Mouse (Mus musculus): Measurements from ENCODE around the gene Hpca.

DNA sequence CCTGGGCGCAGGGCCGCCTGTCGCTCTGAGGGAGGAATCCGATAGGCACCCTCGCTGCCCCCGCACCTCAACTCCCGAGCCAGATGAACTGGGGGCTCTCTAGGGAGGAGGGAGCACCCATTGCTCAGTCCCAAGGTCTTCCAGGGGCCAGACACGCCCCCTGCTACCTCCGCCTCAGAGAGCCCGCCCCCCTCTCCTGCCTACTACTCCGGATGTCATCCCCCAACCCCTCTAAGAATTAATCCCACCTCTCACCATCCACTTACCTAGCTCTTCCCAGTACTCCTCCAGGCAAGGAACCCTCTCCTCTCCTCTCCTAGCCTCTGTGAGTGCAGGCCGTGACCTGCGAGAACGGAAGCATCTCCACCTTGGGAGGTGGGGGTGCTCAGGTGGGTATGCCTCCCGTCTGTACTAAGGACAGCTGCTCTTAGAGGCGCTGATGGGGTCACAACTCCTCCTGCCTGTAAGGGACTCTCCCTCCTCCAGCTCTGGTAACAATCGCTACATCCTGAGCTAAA, at the start of gene Hpca:
- no peak for TF ChIP-seq POLR2A (IDR thresholded peaks at IDR 0.05; ENCODE audit: low read depth, low read length)
- no peak for TF ChIP-seq CTCF (IDR thresholded peaks at IDR 0.05; ENCODE audit: borderline replicate concordance, insufficient read depth, low read length)

Measured in embryonic fibroblast, embryonic 13.5 days (primary cell).